Mouse (Mus musculus): Measurements from ENCODE around the gene Csde1.

DNA sequence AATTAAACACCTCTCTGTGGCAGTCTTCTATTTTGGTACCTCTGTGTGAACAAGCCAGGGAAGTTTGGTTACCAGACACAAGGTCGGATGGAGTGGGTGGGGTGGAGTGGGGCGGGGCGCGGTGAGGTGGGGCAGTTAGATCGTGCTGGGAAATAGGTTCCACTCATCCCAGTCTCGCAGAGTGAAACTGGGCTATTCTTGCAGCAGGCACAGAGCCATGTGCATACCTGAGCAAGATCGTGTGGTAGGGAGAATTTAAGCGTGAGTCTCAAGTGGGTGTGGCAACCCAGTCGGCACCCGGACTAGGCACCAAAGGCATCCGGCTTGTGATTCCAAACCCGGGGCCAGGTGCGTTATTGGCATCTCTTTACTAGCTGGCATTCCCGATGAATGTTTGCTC is 81.7 kb downstream of the Csde1 start:
- TF ChIP-seq CTCF (IDR thresholded peaks at IDR 0.05; ENCODE audit: borderline replicate concordance, control insufficient read depth, extremely low read depth, insufficient read depth, low read length, poor library complexity) = no peak
- no peak for TF ChIP-seq POLR2A (IDR thresholded peaks at IDR 0.05; ENCODE audit: control insufficient read depth, extremely low read depth, insufficient read depth, low read length, poor library complexity)

Measured in thymus, adult 2 months (tissue).